Mouse (Mus musculus) embryonic fibroblast, embryonic 13.5 days (primary cell): ENCODE data around the gene Epb41l1.

ENCODE experiments used
- CTCF ChIP-seq: IDR thresholded peaks from 2 replicates; pipeline ENCODE4 v1.5.1; 2011; ENCODE audit warnings: mild to moderate bottlenecking, control low read depth, low read length, moderate library complexity, borderline replicate concordance; ENCODE audit not compliant: insufficient read depth
- POLR2A ChIP-seq: IDR thresholded peaks from 2 replicates; pipeline ENCODE4 v1.6.1; 2011; ENCODE audit warnings: low read depth, mild to moderate bottlenecking, control low read depth, low read length, moderate library complexity

GRCm38 (mm10) chr2:156432086-156432485 is 11.4 kb downstream of the Epb41l1 start:
- TF ChIP-seq CTCF (no peak), POLR2A (no peak)
